Mouse (Mus musculus): ENCODE data around the gene Gla. TPM values are rescaled to one million over a fixed set of nuclear protein-coding genes. Genes with fewer than 3 reads are reported as not detected.
A peak's percentile ranks its signal among the peaks of the same experiment; 100 is the strongest.
"Not testable (repeated sequence)": the region's sequence is repeated elsewhere in the genome, so short reads cannot be mapped to it uniquely, and the experiment has no call there.

The Gla gene
- total RNA-seq, 2 experiments from 2014 or later: 2.4 to 2.9 TPM

GRCm38 (mm10) chrX:134589836-134590235 is 11.1 kb downstream of the Gla start:
- DNase-seq (ENCODE audit: low spot score in 2 of 2): no peak

DNA sequence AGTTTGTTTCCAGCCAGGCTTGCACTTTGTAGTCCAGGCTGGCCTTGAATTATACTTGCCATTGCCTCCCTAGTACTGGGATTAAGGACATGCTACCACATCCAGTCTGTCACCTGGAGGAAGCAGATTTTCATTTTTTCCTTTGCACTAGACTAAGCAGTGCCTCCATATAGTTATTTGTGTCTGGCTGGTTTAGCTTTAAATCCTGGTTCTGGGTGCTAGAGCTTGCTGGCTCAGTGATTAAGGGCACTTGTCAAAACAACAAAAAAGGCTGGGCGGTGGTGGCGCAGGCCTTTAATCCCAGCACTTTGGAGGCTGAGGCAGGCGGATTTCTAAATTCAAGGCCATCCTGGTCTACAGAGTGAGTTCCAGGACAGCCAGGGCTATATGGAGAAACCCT is 11.9 kb downstream of the Gla start:
- no peak for DNase-seq (ENCODE audit: low spot score in 2 of 2)

GRCm38 (mm10) chrX:134588261-134588660 is 12.7 kb downstream of the Gla start:
- DNase-seq (ENCODE audit: low spot score in 2 of 2): no peak

DNA sequence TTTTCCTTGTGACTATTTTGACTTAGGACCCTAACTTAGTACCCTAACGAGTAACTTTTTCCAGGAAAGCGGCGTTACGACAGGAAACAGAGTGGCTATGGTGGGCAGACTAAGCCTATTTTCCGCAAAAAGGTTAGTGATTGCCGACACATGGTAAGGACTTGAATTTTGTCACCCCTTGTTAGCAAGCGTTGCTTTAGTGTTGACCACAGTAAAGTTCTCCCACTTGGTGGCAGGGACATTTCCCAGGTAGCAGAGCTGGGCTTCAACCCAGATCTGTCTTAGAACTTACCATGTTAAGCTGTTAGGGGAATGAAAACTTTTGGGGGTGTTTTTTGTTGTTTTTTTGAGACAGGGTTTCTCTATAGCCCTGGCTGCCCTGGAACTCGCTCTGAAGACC is 14.5 kb downstream of the Gla start:
- no peak for DNase-seq (ENCODE audit: low spot score in 2 of 2)

- DNase-seq (ENCODE audit: low spot score in 2 of 2): peak; percentile 84 to 88
These were observed 15.6 kb downstream of the Gla start, which contains the start of gene Rpl36a for GRCm38 (mm10) chrX:134585103-134586002. Gene Rpl36a, plus strand, starts transcription at chrX:134585654.

GRCm38 (mm10) chrX:134582888-134583669 is 17.8 kb downstream of the Gla start, which contains the start of gene Btk:
Gene Btk, minus strand, starts transcription at chrX:134583570.
- no peak for DNase-seq (ENCODE audit: low spot score in 2 of 2)

DNA sequence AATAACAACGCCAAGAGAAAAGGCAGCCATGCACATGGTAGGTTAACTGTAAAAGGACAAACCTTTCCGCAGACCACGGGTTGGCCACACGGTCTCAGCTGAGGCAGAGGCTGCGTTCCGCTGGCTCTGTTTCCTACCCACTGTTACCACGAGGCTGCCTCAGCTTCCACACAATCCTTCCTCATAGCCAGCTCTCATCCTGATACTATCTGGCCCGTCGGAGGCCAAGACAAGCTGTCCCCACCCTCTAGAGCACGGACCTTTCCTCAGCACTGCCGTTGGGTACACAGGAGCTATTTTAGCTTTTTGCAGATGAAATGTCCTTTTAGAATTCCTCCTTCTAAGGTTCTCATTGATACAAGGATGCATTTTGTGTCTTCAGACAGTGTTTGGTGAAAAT is 18.7 kb downstream of the Gla start:
- DNase-seq (ENCODE audit: low spot score in 2 of 2): no peak

GRCm38 (mm10) chrX:134580528-134581305 is 20.2 kb downstream of the Gla start:
- no peak for DNase-seq (ENCODE audit: low spot score in 2 of 2)

DNA sequence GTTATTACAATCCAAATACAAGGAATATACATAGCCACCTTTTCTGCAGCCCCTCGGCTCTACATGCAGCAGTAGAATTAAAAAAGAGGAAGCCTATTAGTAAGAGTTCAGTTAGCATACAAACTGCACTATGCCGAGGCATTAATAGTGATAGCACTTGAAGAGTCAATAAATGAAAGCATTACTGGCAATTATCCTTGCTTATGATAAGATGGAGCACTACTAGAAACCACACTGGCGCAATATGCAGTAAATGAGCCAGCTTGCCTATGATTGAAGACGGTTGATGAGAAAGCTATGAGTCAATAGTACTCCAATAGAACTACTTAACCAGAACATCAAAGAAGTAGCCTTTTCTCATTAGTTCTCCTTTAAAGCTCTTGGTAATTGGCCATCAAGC is 23.0 kb downstream of the Gla start:
- no peak for DNase-seq (ENCODE audit: low spot score in 2 of 2)

DNA sequence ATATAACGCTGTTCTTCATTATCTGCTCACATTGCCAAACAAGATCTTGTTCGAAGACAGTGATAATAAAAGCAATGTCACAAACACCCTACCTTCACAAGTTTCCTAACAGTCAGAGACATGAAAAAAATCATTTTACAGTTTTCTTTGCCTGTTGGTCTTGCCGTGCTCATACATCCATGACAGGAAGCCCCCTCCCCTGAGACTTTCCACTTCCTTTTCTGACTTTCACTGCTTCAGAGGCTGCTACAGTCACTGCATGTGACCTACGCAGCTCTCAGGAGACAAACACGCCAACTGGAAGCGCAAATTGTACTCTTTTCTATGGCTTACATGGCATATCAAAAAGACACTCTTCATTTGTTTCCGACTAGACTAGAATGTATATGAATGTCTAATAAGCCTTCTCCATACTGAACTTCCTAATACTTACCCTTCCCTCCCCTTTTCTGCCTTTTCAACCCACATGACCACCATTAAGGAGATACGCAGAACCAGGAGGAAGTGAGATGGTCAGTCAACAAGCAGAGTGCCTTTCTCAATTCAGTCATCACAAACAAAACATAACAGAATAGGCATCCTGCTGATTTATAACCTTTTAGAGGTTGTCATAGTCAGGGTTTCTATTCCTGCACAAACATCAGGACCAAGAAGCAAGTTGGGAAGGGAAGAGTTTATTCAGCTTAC is 34.2 kb downstream of the Gla start:
- DNase-seq (ENCODE audit: low spot score in 2 of 2): no peak

- no peak for DNase-seq (ENCODE audit: low spot score in 2 of 2)
These were observed 36.6 kb downstream of the Gla start for GRCm38 (mm10) chrX:134564326-134564725.

DNA sequence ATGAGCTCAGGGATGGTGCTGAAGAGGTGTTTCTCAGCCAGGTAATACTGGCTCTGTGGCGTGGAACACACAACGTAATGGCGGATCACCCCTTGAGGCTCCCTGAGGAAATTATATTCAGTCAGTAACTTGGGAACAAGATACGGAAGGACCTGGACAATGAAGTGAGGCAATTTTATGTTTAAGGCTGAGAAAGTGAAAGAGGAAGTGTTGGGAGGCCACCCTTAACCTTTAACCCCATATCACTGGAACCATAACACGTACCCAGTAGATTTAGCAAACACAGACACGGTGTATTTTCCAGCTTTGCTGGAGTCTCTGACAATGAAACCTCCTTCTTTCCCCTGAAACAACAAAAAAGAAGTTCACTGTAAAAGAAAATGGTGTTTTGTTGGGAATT is 46.5 kb downstream of the Gla start:
- DNase-seq (ENCODE audit: low spot score in 2 of 2): no peak

GRCm38 (mm10) chrX:134553326-134553725 is 47.6 kb downstream of the Gla start:
- no peak for DNase-seq (ENCODE audit: low spot score in 2 of 2)

DNA sequence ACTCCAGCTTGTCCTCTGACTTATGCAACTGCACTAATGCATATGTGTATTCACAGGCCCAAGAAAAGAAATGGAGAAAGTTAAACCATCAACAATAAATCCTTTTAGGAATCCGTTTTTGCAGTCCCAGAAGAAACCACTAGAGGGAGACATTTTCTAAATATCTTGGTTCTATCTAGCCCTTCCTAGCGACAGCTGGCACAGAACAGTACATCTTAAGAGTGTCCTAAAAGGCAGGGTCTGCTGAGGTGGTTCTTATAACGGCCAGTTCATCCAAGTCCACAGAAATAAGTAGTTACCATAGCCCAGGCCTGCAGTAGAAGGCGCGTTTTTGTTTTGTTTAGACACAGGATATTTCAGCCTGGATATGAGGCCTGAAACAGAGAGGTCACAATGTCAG is 50.0 kb downstream of the Gla start:
- no peak for DNase-seq (ENCODE audit: low spot score in 2 of 2)

DNA sequence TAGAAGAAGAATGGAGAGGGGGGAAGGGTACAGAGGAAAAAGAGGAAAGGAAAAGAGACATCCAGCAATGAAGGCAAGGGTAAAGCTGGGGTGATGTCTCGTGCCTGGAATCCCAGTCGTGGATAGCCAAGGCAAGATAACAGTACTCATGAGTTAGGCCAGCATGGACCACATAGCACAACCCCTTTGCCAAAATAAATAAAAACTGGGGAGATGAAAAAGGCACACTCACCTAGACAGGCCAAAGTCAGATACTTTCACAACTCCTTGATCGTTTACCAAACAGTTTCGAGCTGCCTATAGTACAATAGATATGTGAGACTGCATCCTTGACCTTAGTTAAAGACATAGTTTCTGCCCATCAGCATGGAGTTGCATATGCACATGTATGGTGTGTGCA is 53.6 kb downstream of the Gla start:
- no peak for DNase-seq (ENCODE audit: low spot score in 2 of 2)

GRCm38 (mm10) chrX:134541955-134542308 is 59.0 kb downstream of the Gla start:
- no peak for DNase-seq (ENCODE audit: low spot score in 2 of 2)

DNA sequence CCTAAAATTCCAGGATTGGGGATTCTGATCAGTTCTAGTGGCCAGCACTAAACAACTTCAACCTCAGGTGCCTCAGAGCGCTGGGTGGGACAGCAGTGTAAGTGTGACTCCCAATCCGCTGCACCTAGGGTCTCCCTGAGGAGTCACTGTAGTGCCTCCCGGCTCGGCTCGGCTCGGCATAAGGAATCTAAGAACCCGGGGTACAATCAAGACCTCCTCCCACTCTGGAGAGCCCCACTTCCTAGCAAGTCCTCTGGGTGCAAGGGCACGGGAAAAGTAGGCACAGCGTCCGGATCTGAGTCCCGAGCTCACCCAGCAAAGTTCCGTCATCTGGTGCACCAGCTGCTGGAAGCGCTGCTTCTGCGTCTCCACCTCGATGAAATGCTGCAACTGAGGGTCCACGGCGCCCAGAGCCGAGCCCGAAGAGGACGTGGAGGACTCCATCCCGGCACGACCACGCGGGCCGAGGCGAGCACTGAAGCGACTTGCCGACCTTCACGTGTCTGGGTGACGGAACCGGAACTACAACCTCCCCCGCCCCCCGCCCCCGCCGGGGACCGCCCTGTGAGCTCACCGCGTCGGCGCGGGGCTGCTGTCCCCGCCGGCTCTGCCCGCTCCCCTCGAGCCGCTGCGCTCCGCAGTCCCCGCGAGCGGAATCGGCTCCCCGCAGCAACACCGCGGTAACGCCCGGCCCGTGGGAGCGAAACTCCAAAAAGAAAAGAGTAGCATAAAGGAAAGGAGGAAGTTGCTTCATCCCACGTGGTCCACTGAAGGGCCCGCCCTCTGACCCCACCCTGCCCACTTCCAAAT is 59.6 kb downstream of the Gla start, which contains the start of gene Timm8a1:
TSS of gene Timm8a1 (minus strand) at position 721 of the 810 bp plus-strand sequence.
- peak; percentile 39 to 50 for DNase-seq (ENCODE audit: low spot score in 2 of 2)

GRCm38 (mm10) chrX:134540414-134541135 is 60.4 kb downstream of the Gla start:
- DNase-seq (ENCODE audit: low spot score in 2 of 2): no peak

DNA sequence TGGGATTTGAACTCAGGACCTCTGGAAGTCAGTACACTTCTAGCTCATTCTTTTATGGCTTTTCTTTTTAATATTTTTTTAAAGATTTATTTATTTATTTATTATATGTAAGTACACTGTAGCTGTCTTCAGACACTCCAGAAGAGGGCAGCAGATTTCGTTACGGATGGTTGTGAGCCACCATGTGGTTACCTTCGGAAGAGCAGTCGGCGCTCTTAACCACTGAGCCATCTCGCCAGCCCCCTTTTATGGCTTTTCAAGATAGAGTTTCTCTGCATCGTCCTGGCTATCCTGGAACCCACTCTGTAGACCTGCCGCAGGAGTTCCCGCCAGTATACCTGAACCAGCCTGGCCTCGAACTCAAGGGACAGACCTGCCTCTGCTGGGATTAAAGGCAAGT is 61.1 kb downstream of the Gla start:
- DNase-seq (ENCODE audit: low spot score in 2 of 2): not testable (repeated sequence)

Measured in gastrocnemius, postnatal 4 days (tissue).